Comparison of ENCODE assay signal across 8 mouse cellular contexts in genomic region chr6:115717101-115717652, GRCm38 (mm10). TPM values are rescaled to one million over a fixed set of nuclear protein-coding genes. Genes with fewer than 3 reads are reported as not detected.
DNase-seq lines count a peak whose midpoint lies in the region; ATAC-seq and TF ChIP-seq lines count a peak whose summit lies in the region.

No protein-coding gene starts in this region.

- H3K36me3 ChIP-seq in liver, adult 2 months (ENCODE audit: control insufficient read depth, insufficient read depth, low read length), result no peaks in the 10 kb centered on the region
- no peaks in the 10 kb centered on the region for H3K36me3 ChIP-seq in heart, embryonic 12.5 days
- no peaks in the 10 kb centered on the region for H3K36me3 ChIP-seq in stomach, embryonic 15.5 days

- no peak overlapping the region for H3K27ac ChIP-seq in liver, adult 2 months (replicated peaks; ENCODE audit: insufficient read depth, low read depth, low read length)
- peak overlapping the region; percentile 65 for H3K27ac ChIP-seq in heart, embryonic 12.5 days (ENCODE audit: poor library complexity, severe bottlenecking)
- H3K27ac ChIP-seq in stomach, embryonic 15.5 days, result peak overlapping the region; percentile 89
- H3K27ac ChIP-seq in left cerebral cortex, adult 2 months, result no peak overlapping the region

- intact Hi-C loops in left cerebral cortex, adult 2 months (cut with DNase I), result no loop called here

- no peak overlapping the region for H3K9ac ChIP-seq in liver, adult 2 months (ENCODE audit: low read depth, low read length)
- no peak overlapping the region for H3K9ac ChIP-seq in heart, embryonic 12.5 days
- H3K9ac ChIP-seq in stomach, embryonic 15.5 days, result no peak overlapping the region

- DNase-seq in liver, adult 2 months (ENCODE audit: extremely low read depth, low read depth, low spot score), result peak; percentile 3
- no peak for DNase-seq in liver
- peak; percentile 40 for DNase-seq in kidney, adult 9 months
- peak; percentile 24 for DNase-seq in lung, postnatal 25 days (ENCODE audit: low spot score)
- no peak for DNase-seq in left cerebral cortex, adult 2 months (ENCODE audit: extremely low spot score in 1 of 2, low spot score in 2 of 2)
- no peak for DNase-seq in spleen, postnatal 36 days (ENCODE audit: low spot score in 2 of 2)

- no peaks in the 10 kb centered on the region for H3K79me2 ChIP-seq in liver, adult 2 months (ENCODE audit: control insufficient read depth, insufficient read depth, low read length)

- no peaks in the 10 kb centered on the region for H3K27me3 ChIP-seq in liver, adult 2 months (ENCODE audit: control insufficient read depth, insufficient read depth, low read length)
- H3K27me3 ChIP-seq in heart, embryonic 12.5 days (replicated peaks), result no peaks in the 10 kb centered on the region
- H3K27me3 ChIP-seq in stomach, embryonic 15.5 days (replicated peaks), result no peaks in the 10 kb centered on the region

- 56% methylated on average over 8 of the region's 8 CpGs for WGBS in liver, adult 2 months
- WGBS in heart, embryonic 12.5 days, result 21% methylated on average over 8 of the region's 8 CpGs
- 12% methylated on average over 8 of the region's 8 CpGs for WGBS in stomach, embryonic 15.5 days

- no peak for TF ChIP-seq POLR2A in liver, adult 2 months (IDR thresholded peaks at IDR 0.05; ENCODE audit: extremely low read depth, insufficient read depth, low read length)

- H3K4me3 ChIP-seq in liver, adult 2 months (ENCODE audit: insufficient read depth, low read depth, low read length), result no peak overlapping the region
- peak overlapping the region; percentile 42 for H3K4me3 ChIP-seq in heart, embryonic 12.5 days
- no peak overlapping the region for H3K4me3 ChIP-seq in stomach, embryonic 15.5 days (replicated peaks)
- H3K4me3 ChIP-seq in left cerebral cortex, adult 2 months, result no peak overlapping the region

- H3K9me3 ChIP-seq in heart, embryonic 12.5 days (replicated peaks), result no peaks in the 10 kb centered on the region
- no peaks in the 10 kb centered on the region for H3K9me3 ChIP-seq in stomach, embryonic 15.5 days

- ATAC-seq in heart, embryonic 12.5 days (ENCODE audit: insufficient number of reproducible peaks, low FRiP score), result peak; percentile 78
- peak; percentile 51 for ATAC-seq in stomach, embryonic 15.5 days (ENCODE audit: insufficient read depth, low FRiP score, low read depth)

- H3K4me2 ChIP-seq in heart, embryonic 12.5 days, result peak overlapping the region; percentile 74
- H3K4me2 ChIP-seq in stomach, embryonic 15.5 days, result peak overlapping the region; percentile 24; the same call in 1 of the 2 replicates

- H3K4me1 ChIP-seq in liver, adult 2 months (ENCODE audit: control insufficient read depth, insufficient read depth, low read length), result peaks cover 10% of the 10 kb centered on the region
- peaks cover 17% of the 10 kb centered on the region for H3K4me1 ChIP-seq in heart, embryonic 12.5 days (replicated peaks)
- H3K4me1 ChIP-seq in stomach, embryonic 15.5 days, result peaks cover 14% of the 10 kb centered on the region; the same call in 1 of the 2 replicates

- TF ChIP-seq CTCF in liver, adult 2 months (IDR thresholded peaks at IDR 0.05; ENCODE audit: low read depth, low read length), result no peak
- no peak for TF ChIP-seq CTCF in left cerebral cortex, adult 2 months (IDR thresholded peaks at IDR 0.05)

RNA-seq across cellular contexts. Expression of gene Raf1, which starts 40.7 kb away (rescaled TPM):
- 71.0 and 92.3 TPM in 2 replicates for total RNA-seq in liver, adult 2 months (2014; rRNA removed)
- polyA plus RNA-seq in liver, adult 2 months (2012; rRNA removed), result 90.3 and 129 TPM in 2 replicates
- 109 TPM in 2 replicates for polyA plus RNA-seq in heart, embryonic 12.5 days (2016; fragmentation: Nextera tagmentation; extraction: Ambion mirVana)
- polyA plus RNA-seq in stomach, embryonic 15.5 days (2015; fragmentation: Nextera tagmentation; extraction: Ambion mirVana), result 85.6 and 88.2 TPM in 2 replicates
- 10 to 100 TPM; 85.4 to 89.8 TPM for total RNA-seq in left cerebral cortex, adult 2 months (2021)

RNA-seq across cellular contexts. Expression of gene Tmem40, which starts 45.0 kb away (rescaled TPM):
- not detected in 2 replicates for total RNA-seq in liver, adult 2 months (2014; rRNA removed)
- polyA plus RNA-seq in liver, adult 2 months (2012; rRNA removed), result 0.10 TPM in 1 of 2 replicates, not detected in the other
- polyA plus RNA-seq in heart, embryonic 12.5 days (2016; fragmentation: Nextera tagmentation; extraction: Ambion mirVana), result 2.6 and 3.2 TPM in 2 replicates
- polyA plus RNA-seq in stomach, embryonic 15.5 days (2015; fragmentation: Nextera tagmentation; extraction: Ambion mirVana), result 8.2 and 14.9 TPM in 2 replicates
- 1 to 10 TPM; 1.2 TPM for total RNA-seq in left cerebral cortex, adult 2 months (2021)

RNA-seq across cellular contexts. Expression of gene Cand2, which starts 57.2 kb away (rescaled TPM):
- total RNA-seq in liver, adult 2 months (2014; rRNA removed), result 0.18 and 0.40 TPM in 2 replicates
- 0.25 and 0.57 TPM in 2 replicates for polyA plus RNA-seq in liver, adult 2 months (2012; rRNA removed)
- polyA plus RNA-seq in heart, embryonic 12.5 days (2016; fragmentation: Nextera tagmentation; extraction: Ambion mirVana), result 71.6 and 73.7 TPM in 2 replicates
- 19.9 and 22.6 TPM in 2 replicates for polyA plus RNA-seq in stomach, embryonic 15.5 days (2015; fragmentation: Nextera tagmentation; extraction: Ambion mirVana)
- total RNA-seq in left cerebral cortex, adult 2 months (2021), result 1 to 10 TPM; 1.8 to 1.9 TPM

Comparison
In these comparisons a context has a peak if more than half of its experiments do, and no peak if none do; other contexts are left out.
1. DNase-seq: peak in liver, adult 2 months (single experiment), kidney, adult 9 months (single experiment) and lung, postnatal 25 days (single experiment); none in liver (single experiment), left cerebral cortex, adult 2 months (0 of 2) and spleen, postnatal 36 days (0 of 2).
2. H3K27ac ChIP-seq: peak in heart, embryonic 12.5 days (single experiment) and stomach, embryonic 15.5 days (single experiment); none in liver, adult 2 months (single experiment) and left cerebral cortex, adult 2 months (single experiment).
3. RNA of gene Cand2, which starts 57.2 kb away (polyA plus RNA-seq): 71.6 to 73.7 TPM in heart, embryonic 12.5 days and 19.9 to 22.6 TPM in stomach, embryonic 15.5 days; 0.25 to 0.57 TPM in liver, adult 2 months; every median in the first group is over 10 times any median in the second.